Mouse (Mus musculus): ENCODE measurements around the gene Gp9. TPM values are rescaled to one million over a fixed set of nuclear protein-coding genes. Genes with fewer than 3 reads are reported as not detected.

The Gp9 gene
- polyA plus RNA-seq, 1 experiment from 2014 or later: 3.2 TPM

DNA sequence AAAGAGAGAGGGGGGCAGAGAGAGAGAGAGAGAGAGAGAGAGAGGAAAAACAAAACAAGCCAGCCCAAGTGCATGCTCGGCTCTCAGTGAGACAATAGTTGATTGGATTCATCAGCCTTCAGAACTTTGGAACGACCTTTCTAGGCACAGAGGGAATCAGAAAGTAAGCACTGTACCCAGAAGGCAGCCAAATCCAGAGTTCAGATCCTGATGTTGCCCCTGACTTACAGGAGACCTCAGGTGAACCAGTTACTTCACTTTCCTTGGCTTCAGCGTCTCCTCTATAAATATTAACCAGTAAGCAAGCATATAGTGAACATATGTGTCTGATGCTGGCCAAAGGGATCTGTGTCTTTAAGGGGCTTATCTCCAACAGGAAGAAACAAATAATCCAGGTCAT lies 30.6 kb downstream of the Gp9 start:
- Histone ChIP-seq H3K9me3 (no peaks in the 10 kb centered on the region), H3K27ac (no peak overlapping the region), H3K36me3 (replicated peaks) (peaks cover 10% of the 10 kb centered on the region), H3K4me1 (peaks cover 32% of the 10 kb centered on the region), H3K4me3 (no peak overlapping the region), H3K27me3 (ENCODE audit: poor library complexity, severe bottlenecking) (peaks cover 15% of the 10 kb centered on the region)
- 78% methylated on average over 3 of the region's 3 CpGs for WGBS
- DNase-seq (ENCODE audit: extremely low spot score, low spot score): no peak

- Histone ChIP-seq H3K4me3 (no peak overlapping the region), H3K4me1 (peaks cover 32% of the 10 kb centered on the region), H3K36me3 (replicated peaks) (peaks cover 16% of the 10 kb centered on the region), H3K27me3 (ENCODE audit: poor library complexity, severe bottlenecking) (peaks cover 18% of the 10 kb centered on the region), H3K9me3 (no peaks in the 10 kb centered on the region), H3K27ac (no peak overlapping the region)
- 87% methylated on average over 2 of the region's 2 CpGs for WGBS
- DNase-seq (ENCODE audit: extremely low spot score, low spot score): no peak
Observed at GRCm38 (mm10) chr6:87809144-87809543, 31.3 kb downstream of the Gp9 start.

DNA sequence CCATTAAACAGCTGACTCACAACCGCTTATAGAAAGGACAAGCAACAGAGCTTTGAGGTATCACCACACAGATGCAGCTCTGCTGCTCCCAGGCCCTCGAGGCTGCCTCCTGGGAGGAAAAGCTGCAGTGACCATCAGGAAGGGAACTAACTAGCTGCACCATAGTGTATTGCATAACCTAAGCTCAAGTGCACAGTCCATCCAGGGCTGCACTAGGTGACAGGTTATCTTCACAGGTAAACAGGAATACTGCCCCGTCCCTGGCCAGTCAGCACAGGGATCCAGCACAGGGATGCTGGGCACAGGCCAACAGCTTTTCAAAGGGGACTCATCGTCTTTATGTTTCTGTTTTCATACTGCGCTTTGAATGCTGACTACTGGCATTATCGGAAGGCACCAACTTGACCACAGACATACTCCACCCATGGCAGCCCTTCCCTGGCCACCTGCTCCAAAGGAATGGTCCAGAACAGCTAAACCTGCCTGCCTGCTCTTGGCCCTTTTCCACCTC lies 31.8 kb downstream of the Gp9 start:
- H3K9me3 ChIP-seq: no peaks in the 10 kb centered on the region
- DNase-seq (ENCODE audit: extremely low spot score, low spot score): no peak
- H3K4me3 ChIP-seq: no peak overlapping the region
- WGBS: 93% methylated on average over 6 of the region's 6 CpGs
- H3K36me3 ChIP-seq (replicated peaks): peaks cover 19% of the 10 kb centered on the region
- peaks cover 32% of the 10 kb centered on the region for H3K4me1 ChIP-seq
- peaks cover 18% of the 10 kb centered on the region for H3K27me3 ChIP-seq (ENCODE audit: poor library complexity, severe bottlenecking)
- no peak overlapping the region for H3K27ac ChIP-seq

- Histone ChIP-seq H3K27me3 (ENCODE audit: poor library complexity, severe bottlenecking) (peaks cover 18% of the 10 kb centered on the region), H3K27ac (no peak overlapping the region), H3K4me1 (peaks cover 32% of the 10 kb centered on the region), H3K36me3 (replicated peaks) (peaks cover 25% of the 10 kb centered on the region), H3K9me3 (no peaks in the 10 kb centered on the region), H3K4me3 (peak overlapping the region; percentile 76)
- DNase-seq (ENCODE audit: extremely low spot score, low spot score): no peak
- WGBS: 51% methylated on average over 6 of the region's 6 CpGs
Observed at GRCm38 (mm10) chr6:87810311-87810710, 32.4 kb downstream of the Gp9 start.

DNA sequence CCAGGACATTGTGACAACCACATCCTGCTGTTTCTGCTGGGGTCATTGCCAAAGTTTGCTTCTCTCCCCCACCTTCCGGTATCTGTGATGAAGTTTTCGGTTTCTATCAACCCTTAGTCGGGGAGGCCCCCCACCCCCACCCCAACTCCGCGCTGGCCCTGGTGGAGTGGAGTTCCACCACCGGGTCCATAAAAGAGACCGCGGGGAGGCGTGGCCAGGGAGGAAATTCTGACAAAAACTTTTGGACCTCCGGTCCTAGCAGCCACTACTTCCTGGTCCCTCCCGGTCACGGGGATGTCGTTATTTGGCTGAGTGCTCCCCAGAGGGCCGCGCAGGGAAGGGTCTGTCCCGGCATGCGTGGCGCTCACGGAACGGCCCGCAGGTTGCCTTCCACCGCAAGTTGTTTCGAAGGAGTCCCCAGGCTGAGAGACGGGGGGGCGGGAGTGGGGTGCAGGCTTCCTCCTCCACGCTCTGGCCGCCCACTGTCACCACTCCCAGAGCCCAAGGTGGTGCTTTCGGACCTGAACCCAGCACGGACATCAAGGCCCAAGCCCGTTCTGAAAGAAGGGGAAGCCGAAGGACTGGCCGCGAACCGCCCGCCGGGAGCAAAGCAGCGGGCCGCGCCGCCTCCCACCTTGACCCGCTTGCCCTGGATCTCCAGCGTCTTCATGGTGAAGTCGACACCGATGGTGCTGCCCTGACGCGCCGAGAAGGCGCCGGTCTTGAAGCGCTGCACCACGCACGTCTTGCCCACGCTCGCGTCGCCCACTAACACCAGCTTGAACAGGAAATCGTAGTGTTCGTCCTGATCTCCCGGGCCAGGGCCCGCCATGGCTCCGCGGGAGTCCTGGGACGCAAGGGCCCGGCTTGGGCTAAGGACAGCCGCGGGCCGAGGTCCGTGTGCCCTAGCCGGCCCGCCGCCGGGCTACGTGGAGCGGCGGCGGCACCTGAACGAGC lies 33.1 kb downstream of the Gp9 start:
- Histone ChIP-seq H3K4me3 (peak overlapping the region; percentile 76), H3K4me1 (peaks cover 32% of the 10 kb centered on the region), H3K27ac (peak overlapping the region; percentile 86), H3K9me3 (no peaks in the 10 kb centered on the region), H3K36me3 (replicated peaks) (peaks cover 31% of the 10 kb centered on the region), H3K27me3 (ENCODE audit: poor library complexity, severe bottlenecking) (peaks cover 18% of the 10 kb centered on the region)
- peak; percentile 61 for DNase-seq (ENCODE audit: extremely low spot score, low spot score)
- 1% methylated on average over 77 of the region's 77 CpGs for WGBS

- under 1% methylated on average over 56 of the region's 56 CpGs for WGBS
- Histone ChIP-seq H3K9me3 (no peaks in the 10 kb centered on the region), H3K4me3 (peak within 1 kb of the TSS; percentile 76), H3K36me3 (replicated peaks) (peaks cover 40% of the 10 kb centered on the region), H3K4me1 (peaks cover 32% of the 10 kb centered on the region), H3K27ac (peak within 1 kb of the TSS; percentile 86), H3K27me3 (ENCODE audit: poor library complexity, severe bottlenecking) (peaks cover 18% of the 10 kb centered on the region)
- DNase-seq (ENCODE audit: extremely low spot score, low spot score): peak; percentile 88
Observed at GRCm38 (mm10) chr6:87811675-87812338, 33.9 kb downstream of the Gp9 start, which contains the start of gene Rab43. Gene Rab43, minus strand, starts transcription at chr6:87812164.

GRCm38 (mm10) chr6:87812656-87813055 lies 34.8 kb downstream of the Gp9 start:
- peaks cover 18% of the 10 kb centered on the region for H3K27me3 ChIP-seq (ENCODE audit: poor library complexity, severe bottlenecking)
- H3K36me3 ChIP-seq (replicated peaks): peaks cover 48% of the 10 kb centered on the region
- no peak overlapping the region for H3K27ac ChIP-seq
- H3K4me3 ChIP-seq: peak overlapping the region; percentile 76
- DNase-seq (ENCODE audit: extremely low spot score, low spot score): no peak
- no peaks in the 10 kb centered on the region for H3K9me3 ChIP-seq
- WGBS: 90% methylated on average over 1 of the region's 1 CpGs
- H3K4me1 ChIP-seq: peaks cover 29% of the 10 kb centered on the region

DNA sequence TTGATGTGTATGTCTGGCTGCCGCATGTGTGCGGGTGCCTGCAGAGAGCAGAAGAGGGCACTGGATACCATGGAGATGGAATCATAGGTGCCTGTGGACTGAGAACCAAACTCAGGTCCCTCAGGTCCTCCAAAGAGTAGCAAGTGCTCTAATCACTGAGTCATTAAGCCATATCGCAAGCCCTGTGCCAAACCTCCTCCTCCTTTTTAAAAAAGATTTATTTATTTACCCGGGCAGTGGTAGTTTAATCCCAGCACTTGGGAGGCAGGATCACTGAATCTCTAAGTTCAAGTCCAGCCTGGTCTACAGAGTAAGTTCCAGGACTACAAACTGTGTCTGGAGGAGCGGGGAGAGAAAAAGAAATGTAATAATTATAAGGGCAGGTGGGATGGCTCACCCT lies 36.6 kb downstream of the Gp9 start:
- Histone ChIP-seq H3K36me3 (replicated peaks) (peaks cover 65% of the 10 kb centered on the region), H3K27ac (no peak overlapping the region), H3K9me3 (no peaks in the 10 kb centered on the region), H3K4me1 (peaks cover 29% of the 10 kb centered on the region), H3K4me3 (no peak overlapping the region), H3K27me3 (ENCODE audit: poor library complexity, severe bottlenecking) (peaks cover 17% of the 10 kb centered on the region)
- no peak for DNase-seq (ENCODE audit: extremely low spot score, low spot score)
- WGBS: 94% methylated on average over 5 of the region's 5 CpGs

DNA sequence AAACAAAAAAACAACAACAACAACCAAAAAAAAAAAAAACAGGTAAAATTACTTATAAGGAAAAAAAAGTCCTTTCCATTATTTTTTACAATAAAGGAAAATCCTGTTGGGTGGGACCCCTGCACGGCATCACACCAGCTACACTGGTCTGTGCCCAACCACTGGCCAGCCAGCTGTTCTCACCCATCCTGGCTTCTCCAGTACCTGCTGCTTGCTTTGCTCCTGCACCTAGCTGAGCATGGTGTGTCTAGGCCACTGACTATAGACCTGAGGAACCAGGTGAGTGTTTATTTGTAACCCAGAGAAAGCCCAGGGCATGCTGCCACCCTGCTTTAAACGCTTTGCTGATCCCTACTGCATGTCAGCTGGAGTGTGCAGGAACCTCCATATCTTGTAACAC lies 42.5 kb downstream of the Gp9 start:
- Histone ChIP-seq H3K4me3 (no peak overlapping the region), H3K9me3 (no peaks in the 10 kb centered on the region), H3K36me3 (replicated peaks) (peaks cover 99% of the 10 kb centered on the region), H3K4me1 (no peaks in the 10 kb centered on the region), H3K27ac (no peak overlapping the region), H3K27me3 (ENCODE audit: poor library complexity, severe bottlenecking) (no peaks in the 10 kb centered on the region)
- no peak for DNase-seq (ENCODE audit: extremely low spot score, low spot score)
- 93% methylated on average over 2 of the region's 2 CpGs for WGBS

Other genes starting within 250 kb of the Gp9 start
- 1.9 and 2.0 TPM in 2 replicates for gene Arhgap25, start 244.8 kb upstream of the Gp9 start, polyA plus RNA-seq (2016; fragmentation: Nextera tagmentation; extraction: Ambion mirVana)
- gene Prokr1, start 187.3 kb upstream of the Gp9 start, polyA plus RNA-seq (2016; fragmentation: Nextera tagmentation; extraction: Ambion mirVana): 2.3 and 3.2 TPM in 2 replicates
- 12.9 and 13.0 TPM in 2 replicates for gene Aplf, start 105.9 kb upstream of the Gp9 start, polyA plus RNA-seq (2016; fragmentation: Nextera tagmentation; extraction: Ambion mirVana)
- 0.84 TPM in 2 replicates for gene Efcc1, start 47.2 kb upstream of the Gp9 start, polyA plus RNA-seq (2016; fragmentation: Nextera tagmentation; extraction: Ambion mirVana)
- gene Rab43, start 34.1 kb downstream of the Gp9 start, polyA plus RNA-seq (2016; fragmentation: Nextera tagmentation; extraction: Ambion mirVana): 4.6 and 6.6 TPM in 2 replicates
- 2.1 TPM in 2 replicates for gene Gm45140, start 57.7 kb downstream of the Gp9 start, polyA plus RNA-seq (2016; fragmentation: Nextera tagmentation; extraction: Ambion mirVana)
- gene Isy1, start 60.7 kb downstream of the Gp9 start, polyA plus RNA-seq (2016; fragmentation: Nextera tagmentation; extraction: Ambion mirVana): 76.4 and 78.6 TPM in 2 replicates
- 1,473 and 1,500 TPM in 2 replicates for gene Cnbp, start 73.0 kb downstream of the Gp9 start, polyA plus RNA-seq (2016; fragmentation: Nextera tagmentation; extraction: Ambion mirVana)
- gene Copg1, start 109.7 kb downstream of the Gp9 start, polyA plus RNA-seq (2016; fragmentation: Nextera tagmentation; extraction: Ambion mirVana): 152 and 155 TPM in 2 replicates
- 61.5 and 65.3 TPM in 2 replicates for gene Hmces, start 135.9 kb downstream of the Gp9 start, polyA plus RNA-seq (2016; fragmentation: Nextera tagmentation; extraction: Ambion mirVana)
- 20.1 and 20.3 TPM in 2 replicates for gene H1fx, start 203.6 kb downstream of the Gp9 start, polyA plus RNA-seq (2016; fragmentation: Nextera tagmentation; extraction: Ambion mirVana)

Measured in forebrain, embryonic 10.5 days (tissue).